Mouse (Mus musculus) stomach, postnatal 0 days (tissue): ENCODE measurements around the gene Coq5.

Experiments used
- CTCF ChIP-seq: IDR thresholded peaks from 2 replicates; pipeline ENCODE4 v1.5.1; 2016; ENCODE audit warnings: antibody characterized with exemption, low read depth, mild to moderate bottlenecking, moderate library complexity
- EP300 ChIP-seq: optimal IDR thresholded peaks from 2 replicates; pipeline ENCODE3; 2016; ENCODE audit warnings: antibody characterized with exemption

DNA sequence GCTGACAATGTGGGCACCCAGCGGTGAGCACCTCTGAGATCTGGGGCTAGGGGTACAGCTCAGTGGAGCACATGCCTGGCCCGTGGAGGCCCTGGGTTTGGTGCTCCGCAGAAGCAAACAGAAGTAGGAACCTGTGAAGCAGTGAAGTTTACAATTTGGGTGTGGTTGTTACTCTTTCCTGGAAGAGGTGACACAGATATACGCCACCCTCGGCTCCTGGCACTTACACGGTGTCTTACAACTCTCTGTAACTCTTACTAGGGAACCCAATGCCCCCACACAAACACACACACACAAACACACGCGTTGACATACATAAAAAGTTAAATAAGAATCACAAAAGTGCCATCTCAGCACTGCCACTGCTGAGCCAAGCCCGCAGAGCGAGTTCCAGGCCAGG, 16.9 kb downstream of the Coq5 start:
- TF ChIP-seq CTCF: no peak
- TF ChIP-seq EP300: no peak
